Mouse (Mus musculus) heart, adult 2 months (tissue): ENCODE measurements around the gene Tex36.

Source experiments
- CTCF ChIP-seq: fragments of 200-600 bp; IDR thresholded peaks from 2 replicates; pipeline ENCODE4 v1.8.1; 2022; ENCODE audit warnings: antibody characterized with exemption, mild to moderate bottlenecking, moderate library complexity
- EP300 ChIP-seq: fragments of 200-500 bp; IDR thresholded peaks from 2 replicates; pipeline ENCODE4 v1.6.1; 2011; ENCODE audit warnings: low read depth, low read length, control low read depth; ENCODE audit not compliant: insufficient read depth
- POLR2A ChIP-seq: fragments of 200-500 bp; IDR thresholded peaks from 2 replicates; pipeline ENCODE4 v1.6.1; 2011; ENCODE audit warnings: mild to moderate bottlenecking, low read depth, low read length, control low read depth; ENCODE audit not compliant: insufficient read depth

- TF ChIP-seq POLR2A = no peak
- TF ChIP-seq CTCF = no peak
- TF ChIP-seq EP300 = no peak
These were observed 49.5 kb downstream of the Tex36 start for GRCm38 (mm10) chr7:133552306-133552991.
